Mouse (Mus musculus): ENCODE measurements around the gene Atox1.

Atox1 gene

GRCm38 (mm10) chr11:55412680-55413415, 48.2 kb downstream of the Atox1 start:
- DNase-seq = no peak

- no peak for DNase-seq
These were observed 49.0 kb downstream of the Atox1 start for GRCm38 (mm10) chr11:55412034-55412433.

GRCm38 (mm10) chr11:55410502-55410901, 50.5 kb downstream of the Atox1 start:
- no peak for DNase-seq

- DNase-seq = no peak
These were observed 51.0 kb downstream of the Atox1 start for GRCm38 (mm10) chr11:55410005-55410404.

GRCm38 (mm10) chr11:55407133-55407532, 53.9 kb downstream of the Atox1 start:
- DNase-seq = no peak

- DNase-seq = no peak
These were observed 55.2 kb downstream of the Atox1 start for GRCm38 (mm10) chr11:55405601-55406469.

GRCm38 (mm10) chr11:55404659-55405457, 56.2 kb downstream of the Atox1 start:
- no peak for DNase-seq

GRCm38 (mm10) chr11:55400863-55401262, 60.2 kb downstream of the Atox1 start:
- DNase-seq = no peak

GRCm38 (mm10) chr11:55398371-55398770, 62.7 kb downstream of the Atox1 start:
- no peak for DNase-seq

- DNase-seq = peak in 1 of 2 experiments; percentile 23
These were observed 63.6 kb downstream of the Atox1 start for GRCm38 (mm10) chr11:55397441-55397840.

- DNase-seq = no peak
These were observed 64.0 kb downstream of the Atox1 start for GRCm38 (mm10) chr11:55397036-55397435.
